Mouse (Mus musculus) ovary, postnatal 14 days (tissue): Measurements from ENCODE around the gene Syn3.
A peak's percentile ranks its signal among the peaks of the same experiment; 100 is the strongest.
"Not testable (repeated sequence)": the region's sequence is repeated elsewhere in the genome, so short reads cannot be mapped to it uniquely, and the experiment has no call there.

Source experiments
- DNase-seq: peaks from one replicate; pipeline ENCODE4 v3.0.0; 2022; ENCODE audit warnings: low spot score

Gene Syn3

GRCm38 (mm10) chr10:86498673-86499391, at the start of gene Syn3:
Gene Syn3 (minus strand): TSS chr10:86498896.
- DNase-seq = peak; percentile 85

GRCm38 (mm10) chr10:86526357-86526874, 27.7 kb upstream of the Syn3 start:
- not testable (repeated sequence) for DNase-seq

- no peak for DNase-seq
Measured at GRCm38 (mm10) chr10:86513801-86514200, 15.1 kb upstream of the Syn3 start.

- no peak for DNase-seq
Measured at GRCm38 (mm10) chr10:86510941-86511340, 12.2 kb upstream of the Syn3 start.

GRCm38 (mm10) chr10:86502063-86502462, 3.4 kb upstream of the Syn3 start:
- no peak for DNase-seq

- peak; percentile 12 for DNase-seq
Measured at GRCm38 (mm10) chr10:86498051-86498672, 534 bp downstream of the Syn3 start.

- DNase-seq = no peak
Measured at GRCm38 (mm10) chr10:86495851-86496250, 2.8 kb downstream of the Syn3 start.

GRCm38 (mm10) chr10:86493140-86493539, 5.6 kb downstream of the Syn3 start:
- DNase-seq = no peak

- DNase-seq = no peak
Measured at GRCm38 (mm10) chr10:86492089-86492907, 6.4 kb downstream of the Syn3 start.

GRCm38 (mm10) chr10:86491316-86492088, 7.2 kb downstream of the Syn3 start:
- DNase-seq = no peak

GRCm38 (mm10) chr10:86488544-86488943, 10.2 kb downstream of the Syn3 start:
- no peak for DNase-seq

- no peak for DNase-seq
Measured at GRCm38 (mm10) chr10:86485971-86486370, 12.7 kb downstream of the Syn3 start.

GRCm38 (mm10) chr10:86483968-86484367, 14.7 kb downstream of the Syn3 start:
- DNase-seq = no peak

- DNase-seq = no peak
Measured at GRCm38 (mm10) chr10:86482496-86482895, 16.2 kb downstream of the Syn3 start.

- no peak for DNase-seq
Measured at GRCm38 (mm10) chr10:86480711-86481110, 18.0 kb downstream of the Syn3 start.

GRCm38 (mm10) chr10:86479718-86480121, 19.0 kb downstream of the Syn3 start:
- no peak for DNase-seq

GRCm38 (mm10) chr10:86476720-86477119, 22.0 kb downstream of the Syn3 start:
- no peak for DNase-seq

- DNase-seq = no peak
Measured at GRCm38 (mm10) chr10:86475270-86475669, 23.4 kb downstream of the Syn3 start.

GRCm38 (mm10) chr10:86474176-86475154, 24.2 kb downstream of the Syn3 start:
- no peak for DNase-seq

GRCm38 (mm10) chr10:86473637-86474154, 25.0 kb downstream of the Syn3 start:
- DNase-seq = no peak
